Mouse (Mus musculus) heart, embryonic 10.5 days (tissue): ENCODE data around the gene Gm42688. TPM values are rescaled to one million over a fixed set of nuclear protein-coding genes. Genes with fewer than 3 reads are reported as not detected.
"Not testable (repeated sequence)": the region's sequence is repeated elsewhere in the genome, so short reads cannot be mapped to it uniquely, and the experiment has no call there.

Experiments
- DNase-seq: peaks from one replicate; pipeline ENCODE4 v3.0.0-alpha.2; 2017; ENCODE audit warnings: low spot score
- H3K27ac ChIP-seq: fragments of 300-500 bp; sonication (generic); 2 replicates; pipeline ENCODE4 v1.5.1; 2016; ENCODE audit warnings: mild to moderate bottlenecking
- H3K27me3 ChIP-seq: fragments of 300-500 bp; sonication (generic); 2 replicates; pipeline ENCODE4 v1.6.1; 2016; ENCODE audit warnings: mild to moderate bottlenecking; ENCODE audit not compliant: poor library complexity, insufficient read depth, severe bottlenecking
- H3K36me3 ChIP-seq: fragments of 300-500 bp; sonication (generic); 2 replicates; pipeline ENCODE4 v1.6.1; 2016; ENCODE audit warnings: mild to moderate bottlenecking, moderate library complexity
- H3K4me1 ChIP-seq: fragments of 300-500 bp; sonication (generic); 2 replicates; pipeline ENCODE4 v1.6.1; 2016; ENCODE audit warnings: mild to moderate bottlenecking
- H3K4me3 ChIP-seq: fragments of 300-500 bp; sonication (generic); 2 replicates; pipeline ENCODE4 v1.5.1; 2016; ENCODE audit warnings: mild to moderate bottlenecking, moderate library complexity
- H3K9me3 ChIP-seq: fragments of 300-500 bp; sonication (generic); 2 replicates; pipeline ENCODE4 v1.6.1; 2016; ENCODE audit warnings: mild to moderate bottlenecking, moderate library complexity
- WGBS: fragments of 180-500 bp; shearing (Covaris S2); methylation state at CpG from one replicate; pipeline ENCODE4 v1.1.7; 2016; 5-methylcytosine and 5-hydroxymethylcytosine counted together
- polyA plus RNA-seq: library from polyadenylated mRNA; unstranded; fragments of >200 nt; fragmentation: Nextera tagmentation; extraction: Ambion mirVana; gene quantifications from 2 replicates; pipeline ENCODE4 v1.2.1, GENCODE M21; 2016

The Gm42688 gene
- polyA plus RNA-seq, 1 experiment from 2014 or later, result 2.0 TPM

DNA sequence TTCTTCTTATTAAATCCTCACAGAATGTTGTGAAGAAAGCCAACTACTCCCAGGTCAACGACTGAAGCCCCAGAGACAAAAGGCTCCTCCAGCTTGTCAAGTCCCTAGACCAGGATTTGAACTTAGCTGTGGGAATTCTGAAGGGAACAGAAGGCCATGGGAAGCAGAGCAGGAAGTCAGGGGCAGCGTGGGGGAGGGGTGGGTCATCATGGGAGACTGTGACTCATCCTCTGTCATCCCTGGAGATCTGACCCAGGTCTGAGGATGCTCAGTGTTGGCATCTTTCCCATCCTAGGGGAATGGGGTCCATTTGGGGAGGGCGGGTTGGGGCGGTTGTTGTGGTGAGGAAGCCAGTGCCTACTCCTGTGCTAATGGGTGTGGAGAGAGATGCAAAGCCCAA lies 40.2 kb downstream of the Gm42688 start:
- no peak for DNase-seq
- Histone ChIP-seq H3K4me1 (peaks cover 56% of the 10 kb centered on the region), H3K27ac (peak overlapping the region; percentile 87), H3K36me3 (peaks cover 3% of the 10 kb centered on the region; the same call in 1 of the 2 replicates), H3K4me3 (peak overlapping the region; percentile 60), H3K27me3 (0 out of 2 replicates have a peak, but pooled peaks cover 5% of the 10 kb centered on the region), H3K9me3 (no peaks in the 10 kb centered on the region)
- 39% methylated on average over 4 of the region's 4 CpGs for WGBS

DNA sequence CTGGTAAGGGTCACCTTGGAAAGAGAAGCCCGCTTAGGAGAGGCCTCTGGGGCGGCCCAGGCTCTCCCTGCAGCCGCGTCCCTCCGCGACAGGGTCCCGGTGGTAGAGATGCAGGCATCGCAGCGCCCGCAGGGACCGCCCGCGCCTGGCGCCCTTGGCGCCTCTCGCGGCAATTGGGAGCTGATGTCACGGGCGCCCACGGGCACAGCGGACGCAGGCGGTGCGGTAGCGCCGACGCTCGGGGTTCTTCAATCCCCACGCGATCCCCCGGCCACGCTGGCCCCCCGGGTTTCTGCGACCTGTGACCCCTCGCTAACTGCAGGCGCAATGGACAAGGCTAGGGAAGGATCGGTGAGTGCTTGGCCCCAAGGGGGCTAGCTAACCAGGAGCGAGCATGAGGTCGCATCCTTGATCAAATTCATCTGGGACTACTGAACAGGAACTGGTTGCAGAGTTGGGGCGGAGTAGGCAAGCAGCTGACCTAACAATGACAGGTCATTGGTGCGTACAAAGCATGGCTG lies 40.9 kb downstream of the Gm42688 start:
- Histone ChIP-seq H3K27ac (peak overlapping the region; percentile 87), H3K4me3 (peak overlapping the region; percentile 60), H3K4me1 (peaks cover 55% of the 10 kb centered on the region), H3K27me3 (0 out of 2 replicates have a peak, but pooled peaks cover 5% of the 10 kb centered on the region), H3K9me3 (no peaks in the 10 kb centered on the region), H3K36me3 (peaks cover 10% of the 10 kb centered on the region)
- DNase-seq, result no peak
- WGBS, result 3% methylated on average over 41 of the region's 41 CpGs

GRCm38 (mm10) chr6:83142886-83143285 lies 41.5 kb downstream of the Gm42688 start:
- DNase-seq, result no peak
- Histone ChIP-seq H3K36me3 (peaks cover 16% of the 10 kb centered on the region), H3K4me1 (peaks cover 52% of the 10 kb centered on the region), H3K9me3 (no peaks in the 10 kb centered on the region), H3K27ac (peak overlapping the region; percentile 87; the same call in 1 of the 2 replicates), H3K27me3 (0 out of 2 replicates have a peak, but pooled peaks cover 5% of the 10 kb centered on the region), H3K4me3 (peak overlapping the region; percentile 60)
- WGBS, result 36% methylated on average over 11 of the region's 11 CpGs

DNA sequence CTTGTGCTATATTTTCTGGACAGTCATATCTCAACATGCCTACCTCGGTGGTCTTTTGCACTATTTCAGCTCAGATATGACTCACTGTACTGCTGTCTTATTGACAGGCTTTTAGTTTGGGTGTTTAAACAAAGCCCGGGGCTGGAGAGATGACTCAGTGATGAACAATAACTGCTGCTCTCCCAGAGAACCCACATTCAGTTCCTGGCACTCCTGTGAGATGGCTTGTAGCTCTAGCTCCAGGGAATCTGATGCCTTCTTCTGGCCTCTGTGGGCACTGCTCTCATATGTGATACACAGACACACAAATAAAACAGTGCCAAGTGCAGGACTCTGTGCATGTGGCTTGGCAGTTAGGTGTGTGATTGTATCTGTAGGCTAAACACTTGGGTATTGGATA lies 43.8 kb downstream of the Gm42688 start:
- 0 out of 2 replicates have a peak, but pooled peaks cover 5% of the 10 kb centered on the region for H3K27me3 ChIP-seq
- H3K9me3 ChIP-seq, result no peaks in the 10 kb centered on the region
- DNase-seq, result no peak
- H3K36me3 ChIP-seq, result peaks cover 38% of the 10 kb centered on the region
- WGBS, result 55% methylated on average over 2 of the region's 2 CpGs
- H3K4me1 ChIP-seq, result peaks cover 36% of the 10 kb centered on the region
- no peak overlapping the region for H3K4me3 ChIP-seq
- no peak overlapping the region for H3K27ac ChIP-seq

- Histone ChIP-seq H3K27me3 (0 out of 2 replicates have a peak, but pooled peaks cover 5% of the 10 kb centered on the region), H3K36me3 (peaks cover 41% of the 10 kb centered on the region), H3K4me1 (peaks cover 40% of the 10 kb centered on the region), H3K4me3 (no peak overlapping the region), H3K27ac (peak overlapping the region; percentile 47; the same call in 1 of the 2 replicates), H3K9me3 (no peaks in the 10 kb centered on the region)
- WGBS, result 66% methylated on average over 9 of the region's 9 CpGs
- DNase-seq, result no peak
Measured at GRCm38 (mm10) chr6:83145805-83146204, 44.4 kb downstream of the Gm42688 start.

- no peaks in the 10 kb centered on the region for H3K27me3 ChIP-seq
- peaks cover 43% of the 10 kb centered on the region for H3K4me1 ChIP-seq
- no peak overlapping the region for H3K4me3 ChIP-seq
- no peaks in the 10 kb centered on the region for H3K9me3 ChIP-seq
- peaks cover 45% of the 10 kb centered on the region for H3K36me3 ChIP-seq
- DNase-seq, result no peak
- 57% methylated on average over 7 of the region's 7 CpGs for WGBS
- H3K27ac ChIP-seq, result no peak overlapping the region
Measured at GRCm38 (mm10) chr6:83147280-83147679, 45.9 kb downstream of the Gm42688 start.

GRCm38 (mm10) chr6:83151721-83152120 lies 50.3 kb downstream of the Gm42688 start:
- Histone ChIP-seq H3K27ac (no peak overlapping the region), H3K36me3 (peaks cover 52% of the 10 kb centered on the region), H3K27me3 (peaks cover 17% of the 10 kb centered on the region; the same call in 1 of the 2 replicates), H3K4me3 (peak overlapping the region; percentile 16; the same call in 1 of the 2 replicates), H3K9me3 (no peaks in the 10 kb centered on the region), H3K4me1 (peaks cover 41% of the 10 kb centered on the region)
- WGBS, result 17% methylated on average over 8 of the region's 8 CpGs
- DNase-seq, result no peak

DNA sequence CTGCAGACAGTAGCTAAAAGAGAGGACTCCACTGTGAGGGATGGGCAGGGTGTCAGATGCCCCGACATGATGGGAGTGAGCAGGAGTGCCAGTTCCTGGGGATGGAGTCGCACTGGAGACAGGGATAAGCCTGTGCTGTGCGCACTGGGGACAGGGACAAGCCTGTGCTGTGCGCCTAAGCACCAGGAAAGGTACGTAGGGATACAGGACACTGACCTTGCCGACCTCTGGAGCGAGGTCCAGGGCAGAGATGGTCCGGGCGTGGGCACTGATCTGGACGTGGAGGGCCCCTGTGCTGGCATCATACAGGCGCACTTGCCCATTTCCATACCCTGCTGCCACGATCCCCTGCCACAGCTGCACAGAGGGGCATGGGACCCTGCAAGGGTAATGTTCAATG lies 51.6 kb downstream of the Gm42688 start:
- no peak overlapping the region for H3K4me3 ChIP-seq
- H3K36me3 ChIP-seq, result peaks cover 39% of the 10 kb centered on the region
- DNase-seq, result no peak
- H3K27ac ChIP-seq, result no peak overlapping the region
- 89% methylated on average over 12 of the region's 12 CpGs for WGBS
- H3K27me3 ChIP-seq, result peaks cover 24% of the 10 kb centered on the region; the same call in 1 of the 2 replicates
- no peaks in the 10 kb centered on the region for H3K9me3 ChIP-seq
- H3K4me1 ChIP-seq, result peaks cover 34% of the 10 kb centered on the region

DNA sequence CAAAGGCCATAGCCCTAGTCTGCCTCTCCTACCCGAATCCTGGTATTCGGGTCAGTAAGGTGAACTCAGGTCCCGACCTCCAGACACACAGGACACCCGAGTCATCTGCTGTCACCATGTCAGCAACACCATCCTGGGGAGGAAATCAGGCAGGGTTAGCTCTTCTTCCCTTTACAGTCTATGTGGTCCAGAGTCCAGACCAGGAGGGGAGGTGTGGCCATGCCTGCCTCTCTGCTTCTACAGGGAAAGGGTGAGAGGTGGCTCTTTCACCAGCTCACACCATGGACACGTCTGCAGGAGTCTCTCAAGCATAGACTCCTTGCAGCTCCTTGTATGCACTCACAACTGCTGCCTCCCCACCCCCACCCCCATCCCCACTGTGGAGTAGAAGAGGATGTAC lies 52.1 kb downstream of the Gm42688 start:
- WGBS, result 70% methylated on average over 5 of the region's 5 CpGs
- no peak overlapping the region for H3K4me3 ChIP-seq
- H3K27me3 ChIP-seq, result peaks cover 24% of the 10 kb centered on the region; the same call in 1 of the 2 replicates
- H3K27ac ChIP-seq, result no peak overlapping the region
- peaks cover 34% of the 10 kb centered on the region for H3K4me1 ChIP-seq
- H3K36me3 ChIP-seq, result peaks cover 36% of the 10 kb centered on the region
- H3K9me3 ChIP-seq, result no peaks in the 10 kb centered on the region
- DNase-seq, result no peak

DNA sequence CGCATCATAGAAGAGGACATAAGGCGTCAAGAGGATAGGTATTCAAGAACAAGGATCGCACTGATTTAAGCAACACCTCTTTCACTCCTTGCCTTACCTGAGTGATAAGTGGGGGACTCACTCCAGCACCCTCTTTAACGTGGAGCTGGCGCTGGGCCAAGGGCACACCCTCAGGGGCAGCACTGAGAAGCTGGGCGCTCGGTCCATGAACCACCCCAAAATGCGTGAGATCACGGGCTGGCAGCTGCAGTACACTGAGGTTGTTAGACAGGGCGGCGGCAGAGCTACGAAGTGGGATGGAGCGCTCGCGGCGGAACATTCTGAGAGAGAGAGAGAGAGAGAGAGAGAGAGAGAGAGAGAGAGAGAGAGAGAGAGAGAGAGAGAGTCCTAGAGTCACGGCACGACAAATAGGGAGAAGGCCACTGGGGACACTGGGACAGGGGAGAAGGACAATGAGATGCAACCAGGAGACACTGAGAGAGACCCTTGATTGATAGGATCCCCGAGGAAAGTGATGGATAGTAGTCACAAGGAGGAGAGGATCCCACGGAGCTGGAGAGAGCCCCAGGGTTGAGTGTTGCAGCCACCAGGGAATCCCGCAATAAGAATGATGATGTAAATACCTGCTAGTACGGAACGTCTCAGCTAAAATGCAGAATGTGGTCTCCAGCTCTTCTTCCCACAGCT lies 54.3 kb downstream of the Gm42688 start:
- Histone ChIP-seq H3K27ac (peak overlapping the region; percentile 65), H3K9me3 (no peaks in the 10 kb centered on the region), H3K36me3 (peaks cover 15% of the 10 kb centered on the region; the same call in 1 of the 2 replicates), H3K4me3 (peak overlapping the region; percentile 68), H3K27me3 (peaks cover 33% of the 10 kb centered on the region), H3K4me1 (peaks cover 31% of the 10 kb centered on the region)
- DNase-seq, result no peak
- 8% methylated on average over 23 of the region's 23 CpGs for WGBS

- peaks cover 39% of the 10 kb centered on the region for H3K27me3 ChIP-seq
- no peaks in the 10 kb centered on the region for H3K9me3 ChIP-seq
- H3K27ac ChIP-seq, result peak within 1 kb of the TSS; percentile 65
- WGBS, result 2% methylated on average over 32 of the region's 32 CpGs
- peak within 1 kb of the TSS; percentile 68 for H3K4me3 ChIP-seq
- peaks cover 27% of the 10 kb centered on the region for H3K4me1 ChIP-seq
- peaks cover 12% of the 10 kb centered on the region; the same call in 1 of the 2 replicates for H3K36me3 ChIP-seq
- peak; percentile 93 for DNase-seq
Measured at GRCm38 (mm10) chr6:83156259-83156684, 54.9 kb downstream of the Gm42688 start, which contains the start of the genes Wdr54 and 1700003E16Rik. Gene Wdr54, minus strand, starts transcription at chr6:83156397. Gene 1700003E16Rik, plus strand, starts transcription at chr6:83156404.

- Histone ChIP-seq H3K27me3 (peaks cover 52% of the 10 kb centered on the region), H3K4me1 (peaks cover 32% of the 10 kb centered on the region)
- H3K27ac ChIP-seq, H3K36me3 ChIP-seq, DNase-seq, H3K4me3 ChIP-seq, H3K9me3 ChIP-seq: not testable (repeated sequence)
- WGBS, result 50% methylated on average over 3 of the region's 3 CpGs
Measured at GRCm38 (mm10) chr6:83159456-83159855, 58.0 kb downstream of the Gm42688 start.
